Mouse (Mus musculus) olfactory bulb, adult 2 months (tissue): ENCODE results near the gene Cant1.

Source experiments
- CTCF ChIP-seq: fragments of 200-500 bp; IDR thresholded peaks from 2 replicates; pipeline ENCODE4 v1.5.1; 2012; ENCODE audit warnings: low read depth, mild to moderate bottlenecking, low read length, moderate library complexity; ENCODE audit not compliant: insufficient read depth
- POLR2A ChIP-seq: fragments of 200-500 bp; IDR thresholded peaks from 2 replicates; pipeline ENCODE4 v1.6.1; 2012; ENCODE audit warnings: mild to moderate bottlenecking, low read depth, low read length, moderate library complexity; ENCODE audit not compliant: insufficient read depth

DNA sequence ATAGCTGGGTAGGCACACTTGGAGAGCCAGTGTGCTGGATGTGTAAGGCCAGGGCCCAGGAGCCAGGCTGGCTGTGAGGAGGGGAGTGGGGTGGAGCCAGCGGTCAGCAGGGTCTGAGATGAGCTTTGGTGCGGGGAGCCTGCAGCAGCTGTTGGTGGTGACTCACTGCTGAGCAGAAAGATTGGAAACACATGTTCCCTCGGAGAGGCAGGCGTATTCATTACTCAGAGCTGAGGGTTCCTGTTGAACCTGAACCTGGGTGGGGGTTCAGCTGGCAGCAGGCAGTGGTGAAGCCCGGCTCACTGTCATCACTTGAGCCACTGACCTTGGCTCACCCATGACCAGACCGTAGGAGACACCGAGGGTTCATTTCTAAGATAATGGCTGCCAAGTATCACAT is 53.7 kb downstream of the Cant1 start:
- TF ChIP-seq CTCF = no peak
- no peak for TF ChIP-seq POLR2A
